Mouse (Mus musculus) ES-Bruce4 (cell line): ENCODE measurements around the gene Myef2. TPM values are rescaled to one million over a fixed set of nuclear protein-coding genes. Genes with fewer than 3 reads are reported as not detected.

Experiments used
- H3K27ac ChIP-seq: 2 replicates; pipeline ENCODE4 v1.5.1; 2012; ENCODE audit warnings: low read length, inconsistent platforms; ENCODE audit not compliant: insufficient read depth
- H3K27me3 ChIP-seq: 2 replicates; pipeline ENCODE4 v1.6.1; 2012; ENCODE audit warnings: mild to moderate bottlenecking, low read length, inconsistent platforms; ENCODE audit not compliant: control insufficient read depth, poor library complexity, insufficient read depth, severe bottlenecking
- H3K36me3 ChIP-seq: 2 replicates; pipeline ENCODE4 v1.6.1; 2012; ENCODE audit warnings: inconsistent platforms, mild to moderate bottlenecking, low read length, moderate library complexity; ENCODE audit not compliant: control insufficient read depth, poor library complexity, insufficient read depth, severe bottlenecking
- H3K4me1 ChIP-seq: one replicate; pipeline ENCODE4 v1.8.1; 2011; ENCODE audit warnings: low read length; ENCODE audit not compliant: control insufficient read depth, insufficient read depth
- H3K4me3 ChIP-seq: 2 replicates; pipeline ENCODE4 v1.5.1; 2011; ENCODE audit warnings: low read depth, mild to moderate bottlenecking, low read length
- H3K9ac ChIP-seq: 2 replicates; pipeline ENCODE4 v1.6.1; 2012; ENCODE audit warnings: low read depth, mild to moderate bottlenecking, inconsistent platforms; ENCODE audit not compliant: poor library complexity, severe bottlenecking
- H3K9me3 ChIP-seq: replicated peaks from 2 replicates; pipeline ENCODE4 v1.6.1; 2012; ENCODE audit warnings: mild to moderate bottlenecking, low read length, inconsistent platforms; ENCODE audit not compliant: control insufficient read depth, poor library complexity, insufficient read depth, severe bottlenecking
- CTCF ChIP-seq: IDR thresholded peaks from one replicate; pipeline ENCODE4 v1.8.1; 2011; ENCODE audit warnings: low read depth, low read length
- EP300 ChIP-seq: IDR thresholded peaks from 2 replicates; pipeline ENCODE4 v1.6.1; 2011; ENCODE audit warnings: low read depth, low read length; ENCODE audit not compliant: insufficient read depth
- POLR2A ChIP-seq: IDR thresholded peaks from one replicate; pipeline ENCODE4 v1.8.1; 2011; ENCODE audit warnings: low read length; ENCODE audit not compliant: insufficient read depth
- polyA plus RNA-seq: library from polyadenylated mRNA; stranded (reverse); fragments of >200 nt; gene quantifications from 2 replicates; pipeline ENCODE4 v1.2.4, GENCODE M21; 2011; ENCODE audit warnings: low read depth; ENCODE audit not compliant: missing spikeins, insufficient read depth, insufficient read length

The Myef2 gene
- polyA plus RNA-seq: 192 and 197 TPM in 2 replicates

GRCm38 (mm10) chr2:125123477-125123852 is at the start of gene Myef2:
TSS of gene Myef2 (minus strand) at chr2:125123661.
- H3K27ac ChIP-seq: peak within 1 kb of the TSS; percentile 49
- no peaks in the 10 kb centered on the region for H3K9me3 ChIP-seq
- H3K4me1 ChIP-seq: peaks cover 1% of the 10 kb centered on the region
- H3K36me3 ChIP-seq: peaks cover 4% of the 10 kb centered on the region; the same call in 1 of the 2 replicates
- peak within 1 kb of the TSS; percentile 97 for H3K4me3 ChIP-seq
- peak within 1 kb of the TSS; percentile 96 for H3K9ac ChIP-seq
- H3K27me3 ChIP-seq: no peaks in the 10 kb centered on the region
- TF ChIP-seq CTCF: no peak
- TF ChIP-seq POLR2A: no peak
- no peak for TF ChIP-seq EP300

GRCm38 (mm10) chr2:125162012-125162470 is 38.6 kb upstream of the Myef2 start:
- Histone ChIP-seq H3K36me3 (no peaks in the 10 kb centered on the region), H3K9ac (no peak overlapping the region), H3K27ac (no peak overlapping the region), H3K4me3 (no peak overlapping the region), H3K4me1 (no peaks in the 10 kb centered on the region), H3K9me3 (no peaks in the 10 kb centered on the region), H3K27me3 (no peaks in the 10 kb centered on the region)
- TF ChIP-seq EP300 (no peak), POLR2A (no peak), CTCF (no peak)

GRCm38 (mm10) chr2:125155504-125155903 is 32.0 kb upstream of the Myef2 start:
- Histone ChIP-seq H3K9ac (no peak overlapping the region), H3K4me3 (no peak overlapping the region), H3K36me3 (no peaks in the 10 kb centered on the region), H3K4me1 (no peaks in the 10 kb centered on the region), H3K27ac (no peak overlapping the region), H3K27me3 (no peaks in the 10 kb centered on the region), H3K9me3 (no peaks in the 10 kb centered on the region; the same call in 1 of the 2 replicates)
- TF ChIP-seq CTCF (peak; percentile 42), POLR2A (no peak)

- Histone ChIP-seq H3K4me1 (no peaks in the 10 kb centered on the region), H3K36me3 (no peaks in the 10 kb centered on the region), H3K9ac (no peak overlapping the region), H3K27ac (no peak overlapping the region), H3K4me3 (no peak overlapping the region), H3K27me3 (no peaks in the 10 kb centered on the region), H3K9me3 (no peaks in the 10 kb centered on the region; the same call in 1 of the 2 replicates)
- TF ChIP-seq CTCF: no peak
- no peak for TF ChIP-seq EP300
- TF ChIP-seq POLR2A: no peak
Observed at GRCm38 (mm10) chr2:125154294-125154693, 30.8 kb upstream of the Myef2 start.

- no peaks in the 10 kb centered on the region; the same call in 1 of the 2 replicates for H3K27me3 ChIP-seq
- H3K9ac ChIP-seq: no peak within 1 kb of the TSS
- H3K9me3 ChIP-seq: no peaks in the 10 kb centered on the region; the same call in 1 of the 2 replicates
- no peak for TF ChIP-seq EP300
- no peak for TF ChIP-seq POLR2A
- no peak within 1 kb of the TSS for H3K4me3 ChIP-seq
- H3K36me3 ChIP-seq: no peaks in the 10 kb centered on the region
- H3K4me1 ChIP-seq: no peaks in the 10 kb centered on the region
- no peak within 1 kb of the TSS for H3K27ac ChIP-seq
Observed at GRCm38 (mm10) chr2:125152388-125152787, 28.9 kb upstream of the Myef2 start, which contains the start of gene Slc12a1. TSS of gene Slc12a1 (plus strand) at chr2:125152505.

DNA sequence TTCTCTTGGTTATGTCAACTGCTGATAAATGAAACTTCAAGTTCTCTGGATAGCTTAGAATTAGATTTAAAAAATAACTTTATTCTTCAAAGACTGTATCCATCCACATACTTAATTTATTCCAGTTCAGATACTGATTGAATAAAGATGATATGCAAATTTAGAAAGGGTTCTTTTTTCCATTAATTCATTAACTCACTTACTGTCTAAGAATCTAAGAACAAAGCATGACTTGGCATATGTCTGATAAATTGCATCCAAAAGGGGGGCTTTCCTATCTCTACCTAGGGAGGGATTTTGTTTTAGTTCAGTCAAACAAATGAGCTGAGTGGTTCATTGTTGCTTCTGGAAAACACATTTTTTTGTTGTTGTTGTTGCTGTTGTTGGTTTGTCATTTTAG is 18.9 kb upstream of the Myef2 start:
- Histone ChIP-seq H3K27ac (no peak overlapping the region), H3K4me1 (no peaks in the 10 kb centered on the region), H3K4me3 (no peak overlapping the region), H3K9me3 (no peaks in the 10 kb centered on the region), H3K9ac (no peak overlapping the region), H3K36me3 (no peaks in the 10 kb centered on the region), H3K27me3 (no peaks in the 10 kb centered on the region)
- TF ChIP-seq CTCF (no peak), EP300 (no peak), POLR2A (no peak)
